Mouse (Mus musculus) limb, embryonic 14.5 days (tissue): ENCODE results near the gene Ptpre. TPM values are rescaled to one million over a fixed set of nuclear protein-coding genes. Genes with fewer than 3 reads are reported as not detected.

ENCODE experiments used
- ATAC-seq: fragments of 200-750 bp; cut with Nextera tagmentation; 2 replicates; pipeline ENCODE4 v1.8.0; 2017; ENCODE audit warnings: low read depth, moderate number of reproducible peaks, moderate TSS enrichment; ENCODE audit not compliant: low FRiP score
- DNase-seq: peaks from one replicate; pipeline ENCODE4 v3.0.0-alpha.2; 2015; ENCODE audit warnings: low spot score
- H3K27ac ChIP-seq: fragments of 300-500 bp; sonication (generic); replicated peaks from 2 replicates; pipeline ENCODE4 v1.5.1; 2014; ENCODE audit warnings: low read depth, mild to moderate bottlenecking, low read length, moderate library complexity, mixed read lengths
- H3K27me3 ChIP-seq: fragments of 300-500 bp; sonication (generic); 2 replicates; pipeline ENCODE4 v1.6.1; 2014; ENCODE audit warnings: low read length, mixed read lengths; ENCODE audit not compliant: control insufficient read depth, insufficient read depth
- H3K36me3 ChIP-seq: fragments of 300-500 bp; sonication (generic); 2 replicates; pipeline ENCODE4 v1.6.1; 2014; ENCODE audit warnings: mild to moderate bottlenecking, low read length, moderate library complexity, mixed read lengths; ENCODE audit not compliant: control insufficient read depth, insufficient read depth
- H3K4me1 ChIP-seq: fragments of 300-500 bp; sonication (generic); 2 replicates; pipeline ENCODE4 v1.6.1; 2014; ENCODE audit warnings: antibody characterized with exemption, low read length, mixed read lengths; ENCODE audit not compliant: control insufficient read depth, insufficient read depth
- H3K4me2 ChIP-seq: fragments of 300-500 bp; sonication (generic); replicated peaks from 2 replicates; pipeline ENCODE4 v1.6.1; 2014; ENCODE audit warnings: low read depth, mild to moderate bottlenecking, low read length, moderate library complexity; ENCODE audit not compliant: severe bottlenecking
- H3K4me3 ChIP-seq: fragments of 300-500 bp; sonication (generic); replicated peaks from 2 replicates; pipeline ENCODE4 v1.5.1; 2014; ENCODE audit warnings: low read length
- H3K9ac ChIP-seq: fragments of 300-500 bp; sonication (generic); 2 replicates; pipeline ENCODE4 v1.6.1; 2014; ENCODE audit warnings: mild to moderate bottlenecking, low read depth, low read length, moderate library complexity; ENCODE audit not compliant: severe bottlenecking
- H3K9me3 ChIP-seq: fragments of 300-500 bp; sonication (generic); 2 replicates; pipeline ENCODE4 v1.6.1; 2016; ENCODE audit warnings: low read length; ENCODE audit not compliant: control insufficient read depth
- POLR2A ChIP-seq: fragments of 200-500 bp; IDR thresholded peaks from 2 replicates; pipeline ENCODE4 v1.8.0; 2012; ENCODE audit warnings: inconsistent platforms, mild to moderate bottlenecking, moderate library complexity, borderline replicate concordance; ENCODE audit not compliant: insufficient read depth, insufficient read length; ENCODE audit errors: extremely low read depth
- WGBS: fragments of 180-500 bp; shearing (Covaris S2); extraction: QIAGEN DNeasy Blood & Tissue Kit; methylation state at CpG from one replicate; pipeline ENCODE4 v1.1.7; 2014; 5-methylcytosine and 5-hydroxymethylcytosine counted together
- polyA plus RNA-seq, 2 experiments: library from polyadenylated mRNA; depleted of rRNA in 1 of 2; stranded (reverse) in 1 of 2; unstranded in 1 of 2; fragments of >200 nt; fragmentation: Nextera tagmentation in 1 of 2; extraction: Ambion mirVana in 1 of 2; gene quantifications; 2 replicates each; pipeline versions ENCODE4 v1.2.1 to v1.2.3; 2012 to 2014

Ptpre gene
- polyA plus RNA-seq, 2 experiments, result 3.0 to 3.6 TPM

DNA sequence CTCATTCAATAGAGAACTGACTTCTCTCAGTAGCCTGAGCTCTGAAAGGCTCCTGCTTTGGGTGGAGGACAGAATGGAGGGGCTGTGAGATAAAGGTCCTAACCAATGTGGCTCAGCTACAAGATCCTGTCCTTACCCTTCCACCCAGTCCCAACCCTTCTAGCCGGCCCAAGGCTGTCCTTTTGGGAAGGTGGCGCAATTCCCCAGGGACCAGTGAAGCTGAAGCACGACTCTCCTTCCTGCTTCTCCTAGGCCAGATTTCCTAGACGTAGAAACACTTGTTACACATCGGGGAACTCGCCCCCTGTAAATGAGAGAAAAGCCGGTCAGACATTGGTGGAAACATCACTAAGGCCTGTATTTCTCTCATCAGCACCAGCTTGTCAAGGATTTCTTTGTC, 126.9 kb downstream of the Ptpre start:
- TF ChIP-seq POLR2A, result no peak
- Histone ChIP-seq H3K27me3 (no peaks in the 10 kb centered on the region), H3K27ac (no peak overlapping the region), H3K9me3 (no peaks in the 10 kb centered on the region), H3K36me3 (no peaks in the 10 kb centered on the region), H3K9ac (no peak overlapping the region), H3K4me3 (no peak overlapping the region), H3K4me1 (no peaks in the 10 kb centered on the region), H3K4me2 (no peak overlapping the region)
- ATAC-seq (no peak), DNase-seq (no peak)
- WGBS, result 75% methylated on average over 7 of the region's 7 CpGs

DNA sequence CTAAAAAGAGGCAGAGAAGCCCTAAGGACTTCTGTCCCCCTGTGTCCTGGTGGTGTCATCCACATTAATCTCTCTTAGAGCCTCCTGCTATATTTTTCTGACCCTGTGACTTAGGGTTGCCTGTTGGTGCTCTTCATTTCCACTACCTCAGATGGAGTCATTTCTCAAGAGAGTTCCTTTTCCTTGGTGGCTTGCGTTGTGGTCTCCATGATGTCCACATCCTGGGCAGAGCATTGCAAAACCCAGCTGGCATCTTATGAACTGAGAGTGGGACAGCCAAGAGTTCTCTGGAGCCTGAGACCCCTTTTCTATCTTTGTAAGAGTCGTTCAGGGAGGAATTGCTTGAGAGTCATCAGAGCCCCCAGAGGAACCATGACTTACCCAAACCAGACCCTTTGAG, 129.0 kb downstream of the Ptpre start:
- H3K4me2 ChIP-seq, result no peak overlapping the region
- no peaks in the 10 kb centered on the region for H3K27me3 ChIP-seq
- H3K4me3 ChIP-seq, result no peak overlapping the region
- ATAC-seq (no peak), DNase-seq (no peak)
- no peaks in the 10 kb centered on the region for H3K4me1 ChIP-seq
- H3K9ac ChIP-seq, result no peak overlapping the region
- H3K36me3 ChIP-seq, result no peaks in the 10 kb centered on the region
- H3K9me3 ChIP-seq, result no peaks in the 10 kb centered on the region
- 86% methylated on average over 2 of the region's 2 CpGs for WGBS
- no peak overlapping the region for H3K27ac ChIP-seq
- no peak for TF ChIP-seq POLR2A

DNA sequence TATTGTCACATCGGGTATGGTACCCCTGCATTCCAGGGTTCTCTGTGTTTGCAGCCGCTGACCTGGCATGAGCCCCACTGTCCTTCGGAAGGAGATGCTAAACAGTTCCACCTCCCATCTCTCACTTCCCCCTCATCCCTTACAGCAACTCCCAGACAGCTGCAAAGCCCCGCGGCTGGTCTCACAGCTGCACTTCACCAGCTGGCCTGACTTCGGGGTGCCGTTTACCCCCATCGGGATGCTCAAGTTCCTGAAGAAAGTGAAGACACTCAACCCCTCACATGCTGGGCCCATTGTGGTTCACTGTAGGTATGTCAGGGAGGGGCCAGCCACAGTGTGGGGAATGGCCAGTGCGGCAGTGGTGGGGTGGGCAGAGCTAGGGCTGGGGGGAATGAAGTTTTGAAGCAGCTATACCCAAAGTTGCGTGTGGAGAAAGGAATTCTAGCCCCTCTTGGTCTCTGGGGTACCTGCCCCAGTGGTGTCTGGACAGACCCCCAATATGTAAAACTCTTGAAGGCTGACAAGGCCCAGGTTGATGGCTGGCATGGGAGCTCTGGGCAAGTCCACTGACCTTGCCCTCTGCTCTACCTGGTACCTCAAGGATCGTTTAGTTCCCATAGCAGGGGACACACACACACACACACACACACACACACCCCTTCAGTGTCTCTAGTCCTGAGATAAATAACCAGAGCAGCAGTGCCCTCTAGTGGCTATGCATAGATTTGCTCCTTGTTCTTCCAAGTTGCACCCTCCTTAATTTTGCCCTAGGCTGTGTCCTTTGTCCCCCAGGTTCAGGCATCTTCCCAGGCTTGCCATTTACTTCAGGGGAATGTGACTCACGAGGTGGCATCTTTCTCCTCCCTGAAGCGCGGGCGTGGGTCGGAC, 131.8 kb downstream of the Ptpre start:
- DNase-seq (peak; percentile 90), ATAC-seq (peak; percentile 62; the same call in 1 of the 2 replicates)
- Histone ChIP-seq H3K27me3 (no peaks in the 10 kb centered on the region), H3K4me3 (no peak overlapping the region), H3K4me1 (no peaks in the 10 kb centered on the region), H3K9ac (no peak overlapping the region), H3K27ac (no peak overlapping the region), H3K9me3 (no peaks in the 10 kb centered on the region), H3K36me3 (no peaks in the 10 kb centered on the region), H3K4me2 (no peak overlapping the region)
- 37% methylated on average over 16 of the region's 16 CpGs for WGBS
- no peak for TF ChIP-seq POLR2A

DNA sequence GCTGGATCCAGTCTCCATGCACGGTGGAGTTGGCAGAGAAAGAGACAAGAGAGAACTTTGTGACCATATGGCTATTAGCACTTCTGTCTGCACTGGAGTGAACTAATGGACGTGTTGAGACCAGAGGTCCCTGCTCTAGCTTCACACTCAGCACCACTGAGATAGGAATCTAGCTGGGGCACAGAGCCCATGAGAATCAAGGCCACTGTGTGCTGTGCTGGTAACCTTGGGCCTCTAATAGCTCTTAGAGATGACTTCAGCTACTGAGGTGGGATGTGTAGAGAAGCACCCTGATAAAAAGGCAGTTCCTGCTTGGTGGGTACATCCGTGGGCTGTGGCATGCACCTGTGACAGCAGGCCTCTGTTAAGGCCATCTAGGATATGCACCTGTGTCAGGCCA, 136.3 kb downstream of the Ptpre start:
- no peak for ATAC-seq
- Histone ChIP-seq H3K4me2 (no peak overlapping the region), H3K4me1 (no peaks in the 10 kb centered on the region), H3K9me3 (no peaks in the 10 kb centered on the region), H3K9ac (no peak overlapping the region), H3K27me3 (no peaks in the 10 kb centered on the region), H3K27ac (no peak overlapping the region), H3K36me3 (no peaks in the 10 kb centered on the region), H3K4me3 (no peak overlapping the region)
- 63% methylated on average over 3 of the region's 3 CpGs for WGBS
- no peak for DNase-seq
- no peak for TF ChIP-seq POLR2A

DNA sequence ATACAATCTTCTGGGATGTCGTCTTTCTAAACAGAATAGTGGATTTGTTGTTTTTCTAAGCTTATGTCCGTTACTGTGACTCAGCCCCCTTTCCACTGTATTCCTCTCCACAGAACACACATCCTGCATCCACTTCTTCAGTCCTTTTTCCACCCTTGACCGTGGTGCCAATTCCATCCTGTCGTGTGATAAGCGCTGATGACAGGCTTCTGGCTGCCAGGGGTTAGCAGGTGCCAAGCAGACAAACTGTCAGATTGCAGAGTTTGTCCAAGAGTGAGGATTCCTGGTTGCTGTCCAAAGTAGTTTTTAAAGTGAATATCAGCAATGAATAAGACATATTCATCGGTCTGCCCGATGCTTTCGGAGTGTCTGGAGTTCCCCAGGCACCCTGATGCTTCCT, 139.4 kb downstream of the Ptpre start:
- no peak for TF ChIP-seq POLR2A
- no peak overlapping the region for H3K27ac ChIP-seq
- no peaks in the 10 kb centered on the region for H3K36me3 ChIP-seq
- no peaks in the 10 kb centered on the region for H3K4me1 ChIP-seq
- no peak overlapping the region for H3K4me3 ChIP-seq
- no peak for DNase-seq
- H3K4me2 ChIP-seq, result no peak overlapping the region
- H3K9ac ChIP-seq, result no peak overlapping the region
- no peaks in the 10 kb centered on the region for H3K9me3 ChIP-seq
- no peak for ATAC-seq
- WGBS, result 89% methylated on average over 8 of the region's 8 CpGs
- no peaks in the 10 kb centered on the region for H3K27me3 ChIP-seq
